Mouse (Mus musculus): ENCODE data around the gene Ccdc66.
A peak's percentile ranks its signal among the peaks of the same experiment; 100 is the strongest.

Gene Ccdc66

DNA sequence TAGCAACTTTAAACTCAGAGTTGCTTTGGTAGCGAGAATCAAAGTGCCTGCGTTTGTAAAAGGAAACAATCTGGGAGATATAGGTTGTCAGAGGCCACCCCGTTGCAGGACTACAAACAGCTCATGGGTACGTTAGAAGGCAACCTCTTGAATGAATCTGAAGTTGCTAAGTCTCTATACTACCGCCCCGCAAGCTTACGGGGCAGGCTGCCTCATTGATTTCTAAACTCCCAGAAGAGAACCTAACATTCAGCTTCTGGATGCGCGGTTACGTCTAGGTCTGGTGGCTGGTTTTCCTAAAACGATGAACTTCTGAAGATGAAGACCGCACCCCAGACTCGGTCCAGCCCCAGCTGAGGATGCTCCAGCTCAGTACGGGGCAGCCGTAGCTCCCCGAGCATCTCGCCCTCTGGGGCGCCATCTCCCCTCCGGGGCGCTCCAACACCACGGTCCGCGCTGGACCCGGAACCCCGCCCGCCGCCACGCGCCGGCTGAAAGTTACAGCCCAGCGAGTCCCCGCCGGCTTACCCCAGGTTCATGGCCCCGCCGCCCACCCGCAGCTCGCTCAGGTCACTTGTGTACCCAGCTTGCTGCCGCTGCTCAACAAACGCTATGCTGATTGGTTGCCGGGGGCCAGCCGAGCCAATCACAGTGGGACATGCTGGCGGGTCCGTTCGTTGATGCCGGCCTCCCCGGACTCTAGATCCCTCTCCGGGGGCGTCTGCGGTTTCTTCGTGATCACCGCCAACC is at the start of gene Ccdc66:
Gene Ccdc66, minus strand, starts transcription at position 567 of the 750 bp plus-strand sequence.
- peak; percentile 99 for DNase-seq (ENCODE audit: inconsistent ontology term)

DNA sequence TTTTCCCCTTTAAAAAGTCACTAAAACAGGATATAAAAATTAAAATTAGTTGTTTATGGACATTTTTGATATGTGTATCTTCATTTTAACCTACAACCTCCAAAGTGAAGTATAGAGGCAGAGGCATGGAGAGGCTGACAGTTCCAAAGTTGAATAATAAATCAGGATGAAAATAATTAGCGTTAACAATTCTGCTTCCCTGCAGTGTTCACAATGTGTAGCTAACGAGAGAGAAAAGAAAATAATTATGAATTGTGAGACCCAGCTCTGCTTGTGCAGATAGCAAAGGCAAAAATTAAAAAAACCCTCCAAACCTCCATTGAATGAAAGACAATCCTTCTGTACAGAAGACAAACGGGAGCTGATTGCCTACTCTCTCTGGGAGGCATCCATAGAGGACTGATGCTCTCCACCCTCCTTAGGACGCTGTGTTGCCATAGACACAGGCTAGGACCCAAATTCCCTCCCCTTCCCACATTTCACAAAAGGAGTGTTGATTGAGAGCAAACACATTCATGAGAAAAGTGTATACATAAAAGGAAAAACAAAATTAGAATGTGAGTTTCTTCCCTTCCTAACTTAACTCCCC is 35.7 kb upstream of the Ccdc66 start:
- no peak for DNase-seq (ENCODE audit: inconsistent ontology term)

DNA sequence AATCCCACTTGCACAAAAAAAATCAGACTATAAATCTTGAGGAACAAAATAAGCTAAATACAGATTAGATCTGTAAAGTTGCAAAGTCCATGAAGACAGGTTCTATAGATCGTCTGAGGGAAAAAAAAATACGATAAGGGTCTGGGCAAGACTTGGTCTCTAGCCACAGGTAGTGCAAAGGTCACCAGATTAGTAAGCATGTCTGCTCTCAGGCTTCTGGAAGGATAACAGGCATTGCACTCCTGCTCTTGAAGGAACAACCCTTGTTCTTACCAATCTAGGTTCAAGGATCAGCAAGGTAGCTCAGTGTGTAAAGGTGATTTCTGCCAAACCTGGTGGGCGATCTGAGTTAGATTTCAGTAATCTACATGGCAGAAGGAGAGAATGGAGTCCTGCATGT is 28.2 kb upstream of the Ccdc66 start:
- DNase-seq (ENCODE audit: inconsistent ontology term), result no peak

DNA sequence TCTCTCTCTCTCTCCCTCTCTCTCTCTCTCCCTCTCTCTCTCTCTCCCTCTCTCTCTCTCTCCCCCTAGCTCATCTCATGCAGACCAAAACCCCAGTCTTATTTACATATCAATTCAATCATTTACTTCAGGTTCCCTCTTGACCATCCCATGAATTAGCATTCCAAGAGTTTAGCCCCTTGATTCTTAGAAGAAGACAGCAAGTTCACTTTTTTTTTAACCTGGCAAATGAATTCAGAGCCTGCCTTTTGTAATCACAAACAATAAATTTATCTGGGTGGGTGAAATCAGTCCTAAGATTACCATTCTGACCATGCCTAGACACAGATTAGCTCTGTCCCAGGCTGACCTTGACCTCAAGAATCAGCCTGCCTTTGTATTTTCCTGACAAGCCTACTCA is 16.3 kb upstream of the Ccdc66 start:
- no peak for DNase-seq (ENCODE audit: inconsistent ontology term)

DNA sequence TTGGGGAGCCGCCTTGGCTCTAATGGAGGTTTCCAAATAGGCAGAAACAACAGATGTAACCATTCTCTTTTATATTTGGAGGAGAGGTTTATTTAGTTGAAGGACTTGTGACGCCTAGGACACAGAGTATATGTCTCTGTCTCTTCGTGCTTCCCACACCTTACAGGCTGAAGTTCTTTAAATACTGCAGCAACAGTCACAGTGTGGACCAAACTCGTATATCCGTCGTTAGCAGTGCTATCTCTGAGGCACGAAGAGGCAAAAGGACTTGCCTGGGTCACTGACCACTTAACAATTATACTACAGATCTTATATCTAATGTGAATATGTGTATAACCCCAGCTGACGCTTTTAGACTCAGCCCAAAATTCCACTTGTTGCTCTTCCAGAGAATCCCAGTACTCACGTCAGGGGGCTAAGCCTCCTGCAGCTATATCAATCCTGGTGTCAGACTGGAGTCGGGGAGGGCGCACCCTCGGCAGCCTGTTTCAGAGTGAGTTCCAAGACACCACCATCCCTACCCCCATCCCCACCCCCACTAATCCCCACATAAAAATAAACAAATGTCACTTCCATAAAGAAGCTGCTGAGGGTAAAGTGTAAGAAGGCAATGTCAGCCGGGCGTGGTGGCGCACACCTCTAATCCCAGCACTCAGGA is 513 bp upstream of the Ccdc66 start:
- no peak for DNase-seq (ENCODE audit: inconsistent ontology term)

DNA sequence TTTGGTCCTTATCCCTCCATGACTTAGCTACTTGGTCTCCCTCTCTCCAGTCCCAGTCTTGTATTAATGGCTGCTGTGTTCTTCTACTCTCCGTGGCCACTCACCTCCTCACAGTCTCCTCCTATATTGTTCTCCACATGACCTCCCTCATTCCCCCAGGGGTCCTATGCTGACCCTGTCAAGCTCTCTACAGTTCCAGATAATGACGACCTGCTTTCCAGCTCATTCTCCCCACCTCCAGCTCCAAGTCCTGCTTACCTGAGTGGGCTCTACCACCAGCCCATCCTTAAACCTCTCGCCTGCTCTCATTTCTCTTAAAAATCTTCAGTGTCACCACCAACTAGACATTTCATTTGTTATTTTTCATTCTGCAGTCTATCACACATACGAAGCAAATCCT is 7.2 kb downstream of the Ccdc66 start:
- DNase-seq (ENCODE audit: inconsistent ontology term), result no peak

DNA sequence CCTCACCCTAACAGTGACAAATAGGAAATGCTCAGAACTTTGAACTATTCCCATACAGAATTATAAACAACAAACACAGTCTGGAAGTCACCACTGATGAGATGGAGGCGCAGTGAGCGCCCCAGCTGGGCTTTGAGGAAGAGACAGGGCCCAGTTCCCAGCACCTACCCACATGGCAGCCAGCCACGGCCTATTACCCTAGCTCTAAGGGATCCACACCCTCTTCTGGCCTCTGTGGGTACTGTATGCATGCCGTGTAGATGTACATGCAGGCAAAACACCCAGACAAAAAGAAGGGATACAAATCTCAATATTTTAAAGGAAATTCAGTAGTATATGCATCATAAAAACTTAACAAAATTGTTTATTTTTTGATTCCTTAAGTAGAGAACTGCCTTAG is 14.7 kb downstream of the Ccdc66 start:
- no peak for DNase-seq (ENCODE audit: inconsistent ontology term)

DNA sequence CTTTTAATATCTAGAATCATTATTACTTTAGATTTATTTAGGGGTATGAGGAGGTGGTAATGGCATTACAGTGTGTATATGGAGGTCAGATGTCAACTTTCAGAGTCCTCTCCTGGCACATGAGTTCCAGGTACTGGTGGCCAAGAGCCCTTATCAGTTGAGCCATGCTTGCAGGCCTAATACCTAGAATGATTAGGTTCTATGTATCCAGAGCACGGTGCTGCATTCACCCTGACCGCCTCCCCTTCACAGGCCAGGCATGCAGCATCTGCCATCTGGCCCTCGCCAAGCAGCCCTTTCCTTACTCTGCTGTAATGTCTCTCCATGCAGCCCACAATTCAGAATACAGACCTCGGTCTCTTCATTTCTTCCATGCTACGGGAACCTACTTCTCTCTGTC is 16.9 kb downstream of the Ccdc66 start:
- DNase-seq (ENCODE audit: inconsistent ontology term), result no peak

DNA sequence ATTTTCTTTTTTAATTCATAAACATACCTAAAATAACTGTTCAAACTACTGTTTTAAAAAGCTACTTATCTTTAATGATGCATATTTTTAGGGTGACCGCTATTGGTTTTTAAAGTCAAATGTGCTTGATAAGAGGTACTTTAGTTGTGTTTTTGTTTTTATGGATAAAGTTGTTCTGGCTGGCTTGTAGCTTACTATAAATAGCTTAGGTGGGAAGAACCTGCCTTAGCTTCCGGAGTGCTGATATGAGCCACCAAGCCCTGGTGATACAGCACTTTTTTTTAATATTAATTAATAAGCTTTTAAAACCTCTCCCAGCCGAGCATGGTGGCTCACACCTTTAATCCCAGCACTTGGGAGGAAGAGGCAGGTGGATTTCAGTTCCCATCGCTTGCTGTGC is 61.3 kb downstream of the Ccdc66 start:
- DNase-seq (ENCODE audit: inconsistent ontology term), result no peak

DNA sequence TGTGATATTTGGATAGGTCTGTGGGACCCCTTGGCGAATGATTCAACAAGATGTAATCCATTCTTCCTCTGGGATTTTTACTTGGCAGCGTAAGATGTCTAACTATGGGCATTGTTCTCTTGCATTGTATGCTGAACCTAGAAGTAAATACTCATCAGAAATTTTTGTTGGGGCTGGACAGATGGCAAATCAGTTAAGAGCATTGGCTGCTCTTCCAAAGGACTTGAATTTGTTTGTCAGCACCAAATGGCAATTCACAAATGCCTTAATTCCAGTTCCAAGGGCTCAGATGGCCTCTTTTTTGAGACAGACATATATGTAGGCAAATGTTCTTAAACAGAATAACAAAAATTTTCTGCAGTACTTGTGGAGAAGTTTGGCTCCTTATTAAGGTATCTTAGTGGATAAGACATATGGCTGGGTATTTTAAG is 63.4 kb downstream of the Ccdc66 start:
- no peak for DNase-seq (ENCODE audit: inconsistent ontology term)

DNA sequence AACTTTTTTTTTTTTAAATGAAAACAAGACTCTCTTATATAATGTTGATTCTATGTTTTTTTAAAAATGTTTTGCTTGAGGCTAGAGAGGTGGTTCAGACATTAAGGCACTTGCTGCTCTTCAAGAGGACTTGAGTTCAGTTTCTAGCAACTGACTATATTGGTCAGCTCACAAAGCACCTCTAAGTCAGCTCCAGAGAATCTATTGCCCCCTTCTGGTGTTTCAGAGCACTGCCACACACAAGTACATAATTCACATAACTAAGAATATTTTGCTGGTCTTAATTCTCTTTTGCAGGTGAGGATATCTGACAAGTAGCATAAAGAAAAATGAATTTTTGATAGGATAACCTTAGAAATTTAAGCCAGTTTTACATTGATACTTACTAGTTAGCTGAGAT is 67.3 kb downstream of the Ccdc66 start:
- DNase-seq (ENCODE audit: inconsistent ontology term), result no peak

DNA sequence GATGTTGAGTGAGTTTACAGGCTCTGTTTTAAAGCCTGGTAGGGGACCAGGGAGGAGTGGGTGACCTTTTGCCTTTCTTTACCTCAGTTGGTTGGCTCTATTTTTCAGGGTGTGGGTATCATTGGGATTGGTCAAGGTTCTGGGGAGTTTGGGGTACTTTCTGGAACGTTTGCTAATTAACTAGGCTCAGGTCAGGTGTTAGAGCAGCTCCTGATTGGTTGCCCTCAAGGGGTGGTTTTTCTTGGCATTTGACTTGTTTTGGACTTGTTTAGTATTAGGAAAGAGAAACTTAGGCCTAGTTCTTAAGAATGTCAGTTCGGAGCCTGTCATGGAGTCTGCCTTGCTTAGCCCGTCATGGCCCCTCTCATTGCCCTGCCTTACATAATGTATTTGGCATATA is 71.4 kb downstream of the Ccdc66 start:
- DNase-seq (ENCODE audit: inconsistent ontology term), result no peak

DNA sequence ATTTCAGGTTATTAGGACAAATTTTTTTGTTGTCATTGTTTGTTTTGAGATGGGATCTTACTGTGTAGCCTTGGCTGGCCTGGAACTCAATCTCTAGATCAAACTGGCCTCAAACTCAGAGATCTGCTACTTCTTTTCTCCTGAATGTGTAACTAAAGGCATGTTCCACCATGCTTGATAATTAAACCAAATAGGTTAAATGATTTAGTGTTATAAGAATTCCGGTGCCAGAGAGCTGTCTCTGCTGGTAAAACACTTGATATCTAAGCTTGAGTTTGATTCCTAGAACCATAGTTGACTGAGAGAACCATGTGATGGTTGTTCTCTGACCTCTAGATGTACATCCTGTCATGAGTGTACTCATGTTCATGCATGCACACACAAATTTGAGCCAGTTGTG is 72.1 kb downstream of the Ccdc66 start:
- no peak for DNase-seq (ENCODE audit: inconsistent ontology term)

DNA sequence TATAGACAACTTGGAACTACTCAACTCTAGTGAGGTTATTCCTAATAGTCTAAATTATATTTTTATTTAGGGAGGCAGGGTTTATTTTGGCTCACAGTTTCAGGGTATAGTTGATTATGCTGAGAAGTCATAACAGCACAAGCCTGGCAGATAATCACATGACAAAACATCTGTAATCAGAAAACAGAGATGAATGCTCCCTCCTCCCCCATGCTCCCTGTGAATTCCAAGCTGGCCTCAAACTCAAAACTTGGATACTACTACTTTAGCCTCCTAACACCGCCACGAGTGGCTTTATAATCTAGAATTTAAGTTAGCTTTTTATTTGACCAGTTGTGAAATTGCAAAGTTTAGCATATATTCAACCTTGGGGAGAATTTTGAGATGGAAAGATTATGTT is 76.2 kb downstream of the Ccdc66 start:
- DNase-seq (ENCODE audit: inconsistent ontology term), result no peak

All from Muller cell, postnatal 12 days (primary cell).